Mouse (Mus musculus) kidney, adult 2 months (tissue): ENCODE data around the gene Pdzd7. TPM values are rescaled to one million over a fixed set of nuclear protein-coding genes. Genes with fewer than 3 reads are reported as not detected.

ENCODE experiments used
- DNase-seq: peaks from one replicate; pipeline ENCODE4 v3.0.0; 2021
- H3K27ac ChIP-seq: fragments of 200-500 bp; 2 replicates; pipeline ENCODE4 v1.5.1; 2012; ENCODE audit warnings: low read depth, low read length, control low read depth, inconsistent platforms; ENCODE audit not compliant: insufficient read depth
- H3K27me3 ChIP-seq: fragments of 200-500 bp; replicated peaks from 2 replicates; pipeline ENCODE4 v1.6.1; 2012; ENCODE audit warnings: mild to moderate bottlenecking, moderate library complexity, low read length, inconsistent platforms; ENCODE audit not compliant: control insufficient read depth, insufficient read depth
- H3K36me3 ChIP-seq: fragments of 200-500 bp; 2 replicates; pipeline ENCODE4 v1.6.1; 2012; ENCODE audit warnings: mild to moderate bottlenecking, moderate library complexity, low read length, inconsistent platforms; ENCODE audit not compliant: control insufficient read depth, insufficient read depth
- H3K4me1 ChIP-seq: fragments of 200-500 bp; 2 replicates; pipeline ENCODE4 v1.6.1; 2011; ENCODE audit warnings: low read length; ENCODE audit not compliant: control insufficient read depth, insufficient read depth
- H3K4me3 ChIP-seq: fragments of 200-500 bp; 2 replicates; pipeline ENCODE4 v1.5.1; 2011; ENCODE audit warnings: mild to moderate bottlenecking, low read depth, low read length, control low read depth; ENCODE audit not compliant: insufficient read depth
- CTCF ChIP-seq: fragments of 200-500 bp; conservative IDR thresholded peaks from 2 replicates; pipeline ENCODE4 v1.5.1; 2011; ENCODE audit warnings: low read depth, mild to moderate bottlenecking, control low read depth, low read length, moderate library complexity, mixed read lengths; ENCODE audit not compliant: insufficient read depth, insufficient read length
- POLR2A ChIP-seq: fragments of 200-500 bp; IDR thresholded peaks from one replicate; pipeline ENCODE4 v1.6.1; 2011; ENCODE audit warnings: low read depth, low read length, control low read depth
- WGBS: fragments of 180-500 bp; shearing (Covaris S2); methylation state at CpG from one replicate; pipeline ENCODE4 v1.1.7; 2018; 5-methylcytosine and 5-hydroxymethylcytosine counted together
- polyA plus RNA-seq: library from polyadenylated mRNA; depleted of rRNA; stranded (reverse); fragments of >200 nt; gene quantifications from 2 replicates; pipeline ENCODE4 v1.2.3, GENCODE M21; 2012

The Pdzd7 gene
- polyA plus RNA-seq, 1 experiment: 0.74 TPM

- WGBS: 29% methylated on average over 20 of the region's 20 CpGs
- H3K27ac ChIP-seq: no peak overlapping the region
- DNase-seq: peak; percentile 91
- TF ChIP-seq POLR2A (no peak), CTCF (peak; percentile 82)
- peaks cover 7% of the 10 kb centered on the region; the same call in 1 of the 2 replicates for H3K4me1 ChIP-seq
- no peaks in the 10 kb centered on the region for H3K27me3 ChIP-seq
- no peaks in the 10 kb centered on the region; the same call in 1 of the 2 replicates for H3K36me3 ChIP-seq
- no peak overlapping the region for H3K4me3 ChIP-seq
Observed at GRCm38 (mm10) chr19:45030746-45031693, 14.5 kb downstream of the Pdzd7 start.

- Histone ChIP-seq H3K36me3 (no peaks in the 10 kb centered on the region; the same call in 1 of the 2 replicates), H3K27ac (no peak overlapping the region), H3K4me1 (peaks cover 7% of the 10 kb centered on the region; the same call in 1 of the 2 replicates), H3K4me3 (no peak overlapping the region), H3K27me3 (no peaks in the 10 kb centered on the region)
- DNase-seq: peak; percentile 66
- WGBS: 23% methylated on average over 8 of the region's 8 CpGs
- TF ChIP-seq POLR2A: no peak
- peak; percentile 72 for TF ChIP-seq CTCF
Observed at GRCm38 (mm10) chr19:45030111-45030510, 15.4 kb downstream of the Pdzd7 start.

- no peaks in the 10 kb centered on the region for H3K27me3 ChIP-seq
- H3K4me1 ChIP-seq: peaks cover 7% of the 10 kb centered on the region; the same call in 1 of the 2 replicates
- H3K36me3 ChIP-seq: no peaks in the 10 kb centered on the region; the same call in 1 of the 2 replicates
- TF ChIP-seq POLR2A: no peak
- TF ChIP-seq CTCF: no peak
- DNase-seq: no peak
- WGBS: 63% methylated on average over 9 of the region's 9 CpGs
- H3K27ac ChIP-seq: no peak overlapping the region
- H3K4me3 ChIP-seq: no peak overlapping the region
Observed at GRCm38 (mm10) chr19:45029571-45029970, 15.9 kb downstream of the Pdzd7 start.

- Histone ChIP-seq H3K27me3 (no peaks in the 10 kb centered on the region), H3K36me3 (no peaks in the 10 kb centered on the region; the same call in none of the 2 replicates), H3K4me3 (no peak overlapping the region), H3K27ac (no peak overlapping the region), H3K4me1 (peaks cover 7% of the 10 kb centered on the region; the same call in 1 of the 2 replicates)
- DNase-seq: no peak
- TF ChIP-seq POLR2A: no peak
- TF ChIP-seq CTCF: no peak
- 72% methylated on average over 19 of the region's 19 CpGs for WGBS
Observed at GRCm38 (mm10) chr19:45028746-45029145, 16.8 kb downstream of the Pdzd7 start.

- no peak for DNase-seq
- Histone ChIP-seq H3K36me3 (no peaks in the 10 kb centered on the region; the same call in none of the 2 replicates), H3K4me1 (peaks cover 7% of the 10 kb centered on the region; the same call in 1 of the 2 replicates), H3K4me3 (no peak overlapping the region), H3K27me3 (no peaks in the 10 kb centered on the region), H3K27ac (no peak overlapping the region)
- 86% methylated on average over 6 of the region's 6 CpGs for WGBS
- no peak for TF ChIP-seq CTCF
- no peak for TF ChIP-seq POLR2A
Observed at GRCm38 (mm10) chr19:45027848-45028247, 17.7 kb downstream of the Pdzd7 start.

GRCm38 (mm10) chr19:45026958-45027670 is 18.4 kb downstream of the Pdzd7 start:
- no peak for DNase-seq
- Histone ChIP-seq H3K4me3 (no peak overlapping the region), H3K4me1 (peaks cover 7% of the 10 kb centered on the region; the same call in 1 of the 2 replicates), H3K27ac (no peak overlapping the region), H3K36me3 (no peaks in the 10 kb centered on the region; the same call in none of the 2 replicates), H3K27me3 (no peaks in the 10 kb centered on the region)
- 53% methylated on average over 6 of the region's 6 CpGs for WGBS
- no peak for TF ChIP-seq POLR2A
- TF ChIP-seq CTCF: no peak
